Mouse (Mus musculus) liver, embryonic 15.5 days (tissue): ENCODE measurements around the gene Rpl4. TPM values are rescaled to one million over a fixed set of nuclear protein-coding genes. Genes with fewer than 3 reads are reported as not detected.
"Not testable (repeated sequence)": the region's sequence is repeated elsewhere in the genome, so short reads cannot be mapped to it uniquely, and the experiment has no call there.

Experiments
- ATAC-seq: fragments of 200-750 bp; cut with Nextera tagmentation; 2 replicates; pipeline ENCODE4 v1.8.0; 2017; ENCODE audit warnings: moderate number of reproducible peaks, mild to moderate bottlenecking, moderate library complexity; ENCODE audit not compliant: insufficient read depth
- H3K27ac ChIP-seq: fragments of 300-500 bp; sonication (generic); replicated peaks from 2 replicates; pipeline ENCODE4 v1.5.1; 2015; ENCODE audit warnings: mild to moderate bottlenecking, inconsistent platforms
- H3K27me3 ChIP-seq: fragments of 300-500 bp; sonication (generic); 2 replicates; pipeline ENCODE4 v1.6.1; 2015; ENCODE audit warnings: mild to moderate bottlenecking, inconsistent platforms
- H3K36me3 ChIP-seq: fragments of 300-500 bp; sonication (generic); replicated peaks from 2 replicates; pipeline ENCODE4 v1.6.1; 2015; ENCODE audit warnings: moderate library complexity, mild to moderate bottlenecking, inconsistent platforms
- H3K4me1 ChIP-seq: fragments of 300-500 bp; sonication (generic); replicated peaks from 2 replicates; pipeline ENCODE4 v1.6.1; 2015; ENCODE audit warnings: inconsistent platforms
- H3K4me2 ChIP-seq: fragments of 300-500 bp; sonication (generic); 2 replicates; pipeline ENCODE4 v1.6.1; 2015; ENCODE audit warnings: moderate library complexity, mild to moderate bottlenecking, inconsistent platforms
- H3K4me3 ChIP-seq: fragments of 300-500 bp; sonication (generic); replicated peaks from 2 replicates; pipeline ENCODE4 v1.5.1; 2015; ENCODE audit warnings: mild to moderate bottlenecking, inconsistent platforms
- H3K9ac ChIP-seq: fragments of 300-500 bp; sonication (generic); 2 replicates; pipeline ENCODE4 v1.6.1; 2015; ENCODE audit warnings: moderate library complexity, mild to moderate bottlenecking, inconsistent platforms
- H3K9me3 ChIP-seq: fragments of 300-500 bp; sonication (generic); replicated peaks from 2 replicates; pipeline ENCODE4 v1.6.1; 2016; ENCODE audit warnings: inconsistent platforms
- WGBS: fragments of 180-500 bp; shearing (Covaris S2); methylation state at CpG from one replicate; pipeline ENCODE4 v1.1.7; 2015; ENCODE audit warnings: mixed read lengths; ENCODE audit not compliant: insufficient replicate concordance; 5-methylcytosine and 5-hydroxymethylcytosine counted together
- polyA plus RNA-seq: library from polyadenylated mRNA; unstranded; fragments of >200 nt; fragmentation: Nextera tagmentation; extraction: Ambion mirVana; gene quantifications from 2 replicates; pipeline ENCODE4 v1.2.1, GENCODE M21; 2015

Gene Rpl4
- polyA plus RNA-seq, 1 experiment from 2014 or later: 656 TPM

GRCm38 (mm10) chr9:64173666-64174220 lies 568 bp downstream of the Rpl4 start:
- Histone ChIP-seq H3K4me2 (peak overlapping the region; percentile 71), H3K4me3 (peak overlapping the region; percentile 93), H3K4me1 (peaks cover 48% of the 10 kb centered on the region), H3K9me3 (no peaks in the 10 kb centered on the region), H3K27ac (peak overlapping the region; percentile 69), H3K36me3 (peaks cover 48% of the 10 kb centered on the region), H3K27me3 (no peaks in the 10 kb centered on the region), H3K9ac (peak overlapping the region; percentile 79)
- ATAC-seq: no peak; the same call in 1 of the 2 replicates
- WGBS: 0% methylated on average over 16 of the region's 16 CpGs

GRCm38 (mm10) chr9:64174341-64174740 lies 1.2 kb downstream of the Rpl4 start:
- no peak for ATAC-seq
- H3K27ac ChIP-seq: 0 out of 2 replicates have a peak overlapping the region, but pooled peaks have one; percentile 69
- H3K9me3 ChIP-seq: no peaks in the 10 kb centered on the region
- peak overlapping the region; percentile 93 for H3K4me3 ChIP-seq
- peak overlapping the region; percentile 79 for H3K9ac ChIP-seq
- H3K4me2 ChIP-seq: peak overlapping the region; percentile 71
- peaks cover 45% of the 10 kb centered on the region for H3K36me3 ChIP-seq
- H3K4me1 ChIP-seq: peaks cover 52% of the 10 kb centered on the region
- H3K27me3 ChIP-seq: no peaks in the 10 kb centered on the region

- Histone ChIP-seq H3K4me2 (peak overlapping the region; percentile 71), H3K36me3 (peaks cover 44% of the 10 kb centered on the region), H3K4me1 (peaks cover 56% of the 10 kb centered on the region), H3K9ac (peak overlapping the region; percentile 79; the same call in 1 of the 2 replicates), H3K27me3 (no peaks in the 10 kb centered on the region), H3K27ac (no peak overlapping the region), H3K4me3 (peak overlapping the region; percentile 93), H3K9me3 (no peaks in the 10 kb centered on the region)
- ATAC-seq: no peak
- 40% methylated on average over 8 of the region's 8 CpGs for WGBS
These were observed 1.6 kb downstream of the Rpl4 start for GRCm38 (mm10) chr9:64174766-64175165.

GRCm38 (mm10) chr9:64175378-64175777 lies 2.2 kb downstream of the Rpl4 start:
- ATAC-seq: no peak
- 75% methylated on average over 11 of the region's 11 CpGs for WGBS
- no peak overlapping the region for H3K9ac ChIP-seq
- peaks cover 61% of the 10 kb centered on the region for H3K4me1 ChIP-seq
- no peaks in the 10 kb centered on the region for H3K9me3 ChIP-seq
- H3K27me3 ChIP-seq: no peaks in the 10 kb centered on the region
- H3K4me2 ChIP-seq: peak overlapping the region; percentile 71
- H3K36me3 ChIP-seq: peaks cover 48% of the 10 kb centered on the region
- H3K4me3 ChIP-seq: peak overlapping the region; percentile 93
- no peak overlapping the region for H3K27ac ChIP-seq

GRCm38 (mm10) chr9:64178610-64178973 lies 5.4 kb downstream of the Rpl4 start:
- Histone ChIP-seq H3K27me3 (no peaks in the 10 kb centered on the region), H3K4me1 (peaks cover 43% of the 10 kb centered on the region), H3K27ac (peak overlapping the region; percentile 84), H3K9me3 (no peaks in the 10 kb centered on the region), H3K4me2 (peak overlapping the region; percentile 79), H3K4me3 (peak overlapping the region; percentile 82), H3K36me3 (peaks cover 73% of the 10 kb centered on the region), H3K9ac (peak overlapping the region; percentile 75)
- peak; percentile 38; the same call in 1 of the 2 replicates for ATAC-seq
- 36% methylated on average over 3 of the region's 3 CpGs for WGBS

- peak within 1 kb of the TSS; percentile 82 for H3K4me3 ChIP-seq
- peak within 1 kb of the TSS; percentile 79 for H3K4me2 ChIP-seq
- no peaks in the 10 kb centered on the region for H3K27me3 ChIP-seq
- peak within 1 kb of the TSS; percentile 84 for H3K27ac ChIP-seq
- H3K4me1 ChIP-seq: peaks cover 43% of the 10 kb centered on the region
- WGBS: under 1% methylated on average over 35 of the region's 35 CpGs
- peaks cover 73% of the 10 kb centered on the region for H3K36me3 ChIP-seq
- peak within 1 kb of the TSS; percentile 75 for H3K9ac ChIP-seq
- ATAC-seq: peak; percentile 91
- no peaks in the 10 kb centered on the region for H3K9me3 ChIP-seq
These were observed 5.9 kb downstream of the Rpl4 start, which contains the start of gene Snapc5 for GRCm38 (mm10) chr9:64178974-64179646. TSS of gene Snapc5 (plus strand) at chr9:64179274.

GRCm38 (mm10) chr9:64183295-64183694 lies 10.1 kb downstream of the Rpl4 start:
- not testable (repeated sequence) for H3K9ac ChIP-seq, H3K4me2 ChIP-seq, H3K27me3 ChIP-seq, H3K27ac ChIP-seq, H3K4me3 ChIP-seq, ATAC-seq, H3K9me3 ChIP-seq
- peaks cover 58% of the 10 kb centered on the region for H3K36me3 ChIP-seq
- H3K4me1 ChIP-seq: peaks cover 16% of the 10 kb centered on the region
- 80% methylated on average over 5 of the region's 5 CpGs for WGBS

GRCm38 (mm10) chr9:64184166-64184840 lies 11.1 kb downstream of the Rpl4 start:
- H3K36me3 ChIP-seq: peaks cover 58% of the 10 kb centered on the region
- H3K9me3 ChIP-seq: no peaks in the 10 kb centered on the region
- no peak overlapping the region for H3K4me2 ChIP-seq
- H3K4me1 ChIP-seq: peaks cover 10% of the 10 kb centered on the region
- ATAC-seq: no peak
- H3K9ac ChIP-seq: no peak overlapping the region
- no peak overlapping the region for H3K4me3 ChIP-seq
- 81% methylated on average over 5 of the region's 5 CpGs for WGBS
- H3K27me3 ChIP-seq: no peaks in the 10 kb centered on the region
- H3K27ac ChIP-seq: no peak overlapping the region

- no peak overlapping the region for H3K9ac ChIP-seq
- WGBS: 77% methylated on average over 1 of the region's 1 CpGs
These were observed 20.7 kb downstream of the Rpl4 start for GRCm38 (mm10) chr9:64193879-64194278.

GRCm38 (mm10) chr9:64195554-64195953 lies 22.4 kb downstream of the Rpl4 start:
- ATAC-seq: no peak
- 66% methylated on average over 4 of the region's 4 CpGs for WGBS
- H3K9ac ChIP-seq: no peak overlapping the region
- H3K36me3 ChIP-seq: peaks cover 30% of the 10 kb centered on the region
- H3K27ac ChIP-seq: no peak overlapping the region
- H3K27me3 ChIP-seq: no peaks in the 10 kb centered on the region
- no peaks in the 10 kb centered on the region for H3K9me3 ChIP-seq
- no peak overlapping the region for H3K4me3 ChIP-seq
- no peak overlapping the region for H3K4me2 ChIP-seq
- peaks cover 4% of the 10 kb centered on the region; the same call in 1 of the 2 replicates for H3K4me1 ChIP-seq

More at GRCm38 (mm10) chr9:64193879-64194278, 20.7 kb downstream of the Rpl4 start:
- H3K27me3 ChIP-seq: no peaks in the 10 kb centered on the region
- H3K4me3 ChIP-seq: no peak overlapping the region
- H3K4me2 ChIP-seq: no peak overlapping the region
- H3K4me1 ChIP-seq: no peaks in the 10 kb centered on the region
- ATAC-seq: no peak
- peaks cover 41% of the 10 kb centered on the region for H3K36me3 ChIP-seq
- no peak overlapping the region for H3K27ac ChIP-seq
- no peaks in the 10 kb centered on the region for H3K9me3 ChIP-seq

- no peaks in the 10 kb centered on the region for H3K27me3 ChIP-seq
- H3K4me2 ChIP-seq: no peak overlapping the region
- no peak overlapping the region for H3K27ac ChIP-seq
- 69% methylated on average over 8 of the region's 8 CpGs for WGBS
- no peak overlapping the region for H3K4me3 ChIP-seq
- H3K4me1 ChIP-seq: peaks cover 7% of the 10 kb centered on the region; the same call in 1 of the 2 replicates
- peaks cover 16% of the 10 kb centered on the region for H3K36me3 ChIP-seq
- H3K9me3 ChIP-seq: no peaks in the 10 kb centered on the region
- H3K9ac ChIP-seq: no peak overlapping the region
- no peak for ATAC-seq
These were observed 24.3 kb downstream of the Rpl4 start for GRCm38 (mm10) chr9:64197524-64197923.
